Mouse (Mus musculus) heart, embryonic 12.5 days (tissue): ENCODE data around the gene Psenen. TPM values are rescaled to one million over a fixed set of nuclear protein-coding genes. Genes with fewer than 3 reads are reported as not detected.

Experiments
- ATAC-seq: fragments of 200-750 bp; cut with Nextera tagmentation; 2 replicates; pipeline ENCODE4 v1.8.0; 2017; ENCODE audit warnings: moderate TSS enrichment, moderate library complexity; ENCODE audit not compliant: insufficient number of reproducible peaks, low FRiP score
- H3K27ac ChIP-seq: fragments of 300-500 bp; sonication (generic); 2 replicates; pipeline ENCODE4 v1.5.1; 2016; ENCODE audit warnings: mild to moderate bottlenecking, moderate library complexity; ENCODE audit not compliant: poor library complexity, severe bottlenecking
- H3K27me3 ChIP-seq: fragments of 300-500 bp; sonication (generic); replicated peaks from 2 replicates; pipeline ENCODE4 v1.6.1; 2016; ENCODE audit warnings: mild to moderate bottlenecking, moderate library complexity
- H3K36me3 ChIP-seq: fragments of 300-500 bp; sonication (generic); 2 replicates; pipeline ENCODE4 v1.6.1; 2016; ENCODE audit warnings: mild to moderate bottlenecking, moderate library complexity
- H3K4me1 ChIP-seq: fragments of 300-500 bp; sonication (generic); replicated peaks from 2 replicates; pipeline ENCODE4 v1.6.1; 2016; ENCODE audit warnings: mild to moderate bottlenecking
- H3K4me2 ChIP-seq: fragments of 300-500 bp; sonication (generic); 2 replicates; pipeline ENCODE4 v1.6.1; 2016; ENCODE audit warnings: mild to moderate bottlenecking, moderate library complexity
- H3K4me3 ChIP-seq: fragments of 300-500 bp; sonication (generic); 2 replicates; pipeline ENCODE4 v1.5.1; 2016; ENCODE audit warnings: mild to moderate bottlenecking
- H3K9ac ChIP-seq: fragments of 300-500 bp; sonication (generic); 2 replicates; pipeline ENCODE4 v1.6.1; 2016; ENCODE audit warnings: mild to moderate bottlenecking, moderate library complexity
- H3K9me3 ChIP-seq: fragments of 300-500 bp; sonication (generic); replicated peaks from 2 replicates; pipeline ENCODE4 v1.6.1; 2016; ENCODE audit warnings: mild to moderate bottlenecking, moderate library complexity
- WGBS: fragments of 180-500 bp; shearing (Covaris S2); methylation state at CpG from one replicate; pipeline ENCODE4 v1.1.7; 2016; 5-methylcytosine and 5-hydroxymethylcytosine counted together
- polyA plus RNA-seq: library from polyadenylated mRNA; unstranded; fragments of >200 nt; fragmentation: Nextera tagmentation; extraction: Ambion mirVana; gene quantifications from 2 replicates; pipeline ENCODE4 v1.2.1, GENCODE M21; 2016

Gene Psenen
- polyA plus RNA-seq, 1 experiment from 2014 or later: 124 TPM

DNA sequence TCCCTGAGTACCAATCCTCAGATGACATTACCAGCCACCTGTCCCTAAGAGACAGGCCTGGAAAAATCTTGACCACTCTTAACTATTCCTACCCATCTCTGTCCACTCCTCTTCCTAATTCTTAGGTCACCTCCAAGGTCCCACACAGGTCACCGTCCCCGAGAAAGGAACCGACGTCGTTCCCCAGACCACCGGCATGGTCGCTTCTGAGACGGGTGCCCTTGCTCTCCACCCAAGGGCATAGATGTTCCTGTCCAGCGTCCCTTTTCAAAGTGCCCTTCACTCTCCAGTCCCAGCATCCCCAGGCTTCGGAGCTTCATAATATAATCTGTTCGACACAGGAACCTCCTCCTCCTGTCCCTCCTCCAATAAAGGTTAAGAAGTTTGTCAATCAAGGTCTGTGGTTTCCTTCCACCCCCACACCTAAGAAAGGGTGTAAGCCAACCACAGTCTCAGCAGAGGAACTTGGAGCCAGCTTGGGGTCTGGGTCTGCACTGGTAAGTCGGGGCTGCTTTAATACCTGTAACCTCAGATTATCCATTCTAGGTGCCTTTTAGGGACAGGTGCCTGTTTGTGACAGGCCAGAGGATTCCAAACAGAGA is 1.6 kb upstream of the Psenen start, which contains the start of gene Igflr1:
Igflr1 (plus strand) TSS at position 458 of the 602 bp plus-strand sequence.
- H3K4me3 ChIP-seq: peak within 1 kb of the TSS; percentile 68; the same call in 1 of the 2 replicates
- H3K9ac ChIP-seq: no peak within 1 kb of the TSS
- no peaks in the 10 kb centered on the region for H3K9me3 ChIP-seq
- no peak for ATAC-seq
- H3K4me2 ChIP-seq: no peak within 1 kb of the TSS
- peaks cover 53% of the 10 kb centered on the region for H3K36me3 ChIP-seq
- peaks cover 8% of the 10 kb centered on the region for H3K4me1 ChIP-seq
- H3K27ac ChIP-seq: no peak within 1 kb of the TSS
- no peaks in the 10 kb centered on the region for H3K27me3 ChIP-seq
- 91% methylated on average over 12 of the region's 12 CpGs for WGBS

DNA sequence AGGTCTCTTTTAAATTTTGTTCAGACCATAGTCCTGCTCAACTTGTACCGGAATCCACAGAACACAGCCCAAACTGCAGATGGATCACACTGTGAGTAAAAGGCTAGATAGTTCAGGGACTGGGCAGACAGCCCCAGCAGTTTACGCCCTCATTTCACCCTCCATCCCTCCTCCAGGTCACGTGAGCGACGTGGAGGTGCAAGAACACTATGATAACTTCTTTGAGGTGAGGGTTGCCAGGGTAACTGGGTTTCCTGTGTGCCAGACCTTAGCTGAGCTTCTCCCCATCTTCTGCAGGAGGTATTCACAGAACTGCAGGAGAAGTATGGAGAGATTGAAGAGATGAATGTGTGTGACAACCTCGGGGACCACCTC is 466 bp upstream of the Psenen start:
- peak overlapping the region; percentile 68 for H3K4me3 ChIP-seq
- 19% methylated on average over 6 of the region's 6 CpGs for WGBS

DNA sequence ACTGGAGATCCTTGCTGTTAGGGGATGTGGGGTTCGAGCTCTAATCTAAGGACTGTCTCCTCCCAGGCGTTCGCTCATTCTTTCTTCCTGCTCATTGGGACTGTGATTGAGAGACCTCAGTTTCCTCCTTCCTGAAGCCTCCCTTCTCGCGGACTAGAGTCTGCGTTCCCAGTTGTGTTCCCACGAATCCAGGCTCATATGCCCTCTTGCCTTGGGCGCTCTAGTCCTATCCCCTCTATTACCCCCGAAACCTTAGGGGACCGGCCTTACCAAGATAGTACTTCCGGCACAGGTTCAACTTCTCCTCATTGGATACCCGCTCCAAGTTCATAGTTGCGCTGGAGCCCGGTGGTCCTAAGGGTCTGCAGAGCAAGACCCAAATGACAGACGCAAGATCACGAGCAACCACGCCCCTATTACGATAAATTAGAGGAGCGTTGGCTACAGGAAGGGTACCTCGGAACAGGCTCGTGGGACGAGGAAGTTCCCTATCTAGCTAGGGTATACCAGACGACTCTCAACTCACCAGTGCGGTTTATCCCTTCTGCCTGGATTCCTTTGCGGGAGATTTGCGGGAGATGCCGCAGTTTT is 806 bp downstream of the Psenen start:
- Histone ChIP-seq H3K9ac (peak overlapping the region; percentile 76), H3K4me3 (peak overlapping the region; percentile 68), H3K9me3 (no peaks in the 10 kb centered on the region), H3K27me3 (no peaks in the 10 kb centered on the region), H3K27ac (peak overlapping the region; percentile 94), H3K4me2 (peak overlapping the region; percentile 84), H3K4me1 (peaks cover 20% of the 10 kb centered on the region), H3K36me3 (peaks cover 32% of the 10 kb centered on the region)
- ATAC-seq: no peak
- 2% methylated on average over 27 of the region's 27 CpGs for WGBS

More for the DNA sequence above, 466 bp upstream of the Psenen start:
- H3K9ac ChIP-seq: peak overlapping the region; percentile 77
- peaks cover 41% of the 10 kb centered on the region for H3K36me3 ChIP-seq
- ATAC-seq: no peak; the same call in 1 of the 2 replicates
- peak overlapping the region; percentile 94; the same call in 1 of the 2 replicates for H3K27ac ChIP-seq
- H3K9me3 ChIP-seq: no peaks in the 10 kb centered on the region
- no peaks in the 10 kb centered on the region for H3K27me3 ChIP-seq
- peaks cover 10% of the 10 kb centered on the region for H3K4me1 ChIP-seq
- H3K4me2 ChIP-seq: peak overlapping the region; percentile 64

DNA sequence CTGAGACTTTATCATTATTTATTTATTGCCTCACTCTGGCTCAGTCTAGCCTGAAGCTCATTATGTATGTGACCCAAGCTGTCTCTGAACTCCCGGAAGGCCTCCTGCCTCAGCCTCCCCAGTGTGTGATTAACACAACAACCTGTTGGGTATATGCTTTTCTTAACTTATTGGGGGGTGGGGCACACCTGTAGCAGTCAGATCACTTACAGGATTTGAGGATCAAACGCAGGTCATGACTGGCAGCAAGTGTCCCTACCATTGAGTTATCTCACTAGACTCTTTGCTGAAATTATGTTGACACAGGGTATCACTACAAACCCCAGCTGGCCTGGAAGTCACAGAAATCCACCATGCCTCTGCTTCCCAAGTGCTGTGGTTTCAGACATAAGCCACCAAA is 3.1 kb downstream of the Psenen start:
- no peak overlapping the region for H3K4me3 ChIP-seq
- peaks cover 34% of the 10 kb centered on the region for H3K36me3 ChIP-seq
- no peak for ATAC-seq
- H3K27ac ChIP-seq: no peak overlapping the region
- 76% methylated on average over 2 of the region's 2 CpGs for WGBS
- no peaks in the 10 kb centered on the region for H3K27me3 ChIP-seq
- H3K4me1 ChIP-seq: peaks cover 20% of the 10 kb centered on the region
- H3K9me3 ChIP-seq: no peaks in the 10 kb centered on the region
- H3K9ac ChIP-seq: no peak overlapping the region
- H3K4me2 ChIP-seq: 0 out of 2 replicates have a peak overlapping the region, but pooled peaks have one; percentile 95

DNA sequence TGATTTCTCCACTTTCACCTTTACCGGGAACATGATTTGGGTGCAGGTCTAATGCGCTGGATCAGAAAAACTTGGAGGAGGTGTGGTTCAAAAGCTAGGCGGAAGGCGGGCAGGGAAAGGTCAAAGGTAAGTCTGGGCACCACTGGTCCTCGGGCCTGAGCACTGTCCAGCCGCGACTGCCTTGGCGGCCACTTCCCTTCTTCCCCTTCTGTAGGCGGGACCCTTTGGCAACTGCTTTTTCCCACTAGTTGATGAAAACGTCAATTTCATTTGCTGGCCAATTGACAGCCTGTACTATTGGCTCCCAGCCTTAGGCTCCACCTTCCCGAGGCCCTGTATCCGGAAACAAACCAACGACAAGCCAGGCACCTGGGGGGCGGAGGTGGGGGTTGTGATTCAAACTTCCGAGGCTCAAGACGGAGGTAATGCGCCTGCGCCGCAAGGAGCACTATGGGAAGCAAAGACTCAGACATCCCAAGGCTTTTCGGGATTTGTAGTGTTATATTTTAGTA is 3.9 kb downstream of the Psenen start, which contains the start of gene Lin37:
Lin37 (minus strand) TSS at position 396 of the 512 bp plus-strand sequence.
- Histone ChIP-seq H3K27me3 (no peaks in the 10 kb centered on the region), H3K27ac (peak within 1 kb of the TSS; percentile 58), H3K36me3 (peaks cover 34% of the 10 kb centered on the region), H3K4me1 (peaks cover 20% of the 10 kb centered on the region), H3K9me3 (no peaks in the 10 kb centered on the region), H3K4me2 (peak within 1 kb of the TSS; percentile 95), H3K4me3 (peak within 1 kb of the TSS; percentile 67), H3K9ac (peak within 1 kb of the TSS; percentile 87)
- WGBS: under 1% methylated on average over 20 of the region's 20 CpGs
- ATAC-seq: peak; percentile 83

DNA sequence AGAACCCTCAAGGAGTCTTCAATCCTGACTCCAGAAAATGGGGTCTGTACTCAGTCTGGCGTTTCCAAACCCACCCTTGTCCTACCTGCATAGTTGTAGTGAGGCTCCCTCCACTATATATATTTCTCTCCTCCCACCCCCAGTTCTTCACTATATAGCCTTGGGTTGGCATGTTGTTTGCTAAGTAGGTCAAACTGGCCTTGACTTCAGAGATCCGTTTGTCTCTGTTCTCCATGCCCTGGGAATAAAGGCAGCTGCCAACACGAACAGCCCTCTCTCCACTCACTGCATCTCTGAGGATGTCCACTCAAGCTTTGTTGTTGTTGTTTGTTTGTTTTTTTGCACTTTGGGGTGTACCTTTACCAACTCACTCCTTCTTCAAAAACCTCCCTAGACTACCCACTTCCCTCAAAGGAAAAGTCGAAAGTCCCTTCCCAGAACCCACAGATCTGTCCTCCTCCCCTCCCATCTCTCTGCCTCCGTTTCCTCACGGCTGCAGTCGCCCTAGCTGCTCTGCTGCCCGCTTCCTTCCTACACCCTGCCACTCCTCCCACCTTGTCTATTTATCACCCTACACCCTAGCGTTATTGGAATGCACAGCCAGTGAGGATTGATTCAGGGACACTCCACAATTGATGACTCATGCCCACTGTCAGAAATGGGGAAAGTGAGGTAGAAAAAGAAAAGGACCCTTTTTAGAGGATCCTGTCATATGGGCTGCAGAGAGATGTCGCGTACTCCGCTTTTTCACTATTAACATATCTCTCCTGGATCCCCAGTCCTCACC is 4.6 kb downstream of the Psenen start:
- H3K9me3 ChIP-seq: no peaks in the 10 kb centered on the region
- peak overlapping the region; percentile 67 for H3K4me3 ChIP-seq
- H3K27me3 ChIP-seq: no peaks in the 10 kb centered on the region
- peaks cover 37% of the 10 kb centered on the region for H3K36me3 ChIP-seq
- H3K9ac ChIP-seq: peak overlapping the region; percentile 87
- 0 out of 2 replicates have a peak, but pooled peaks have one; percentile 10 for ATAC-seq
- WGBS: 13% methylated on average over 12 of the region's 12 CpGs
- peak overlapping the region; percentile 95 for H3K4me2 ChIP-seq
- H3K4me1 ChIP-seq: peaks cover 18% of the 10 kb centered on the region
- peak overlapping the region; percentile 45 for H3K27ac ChIP-seq

DNA sequence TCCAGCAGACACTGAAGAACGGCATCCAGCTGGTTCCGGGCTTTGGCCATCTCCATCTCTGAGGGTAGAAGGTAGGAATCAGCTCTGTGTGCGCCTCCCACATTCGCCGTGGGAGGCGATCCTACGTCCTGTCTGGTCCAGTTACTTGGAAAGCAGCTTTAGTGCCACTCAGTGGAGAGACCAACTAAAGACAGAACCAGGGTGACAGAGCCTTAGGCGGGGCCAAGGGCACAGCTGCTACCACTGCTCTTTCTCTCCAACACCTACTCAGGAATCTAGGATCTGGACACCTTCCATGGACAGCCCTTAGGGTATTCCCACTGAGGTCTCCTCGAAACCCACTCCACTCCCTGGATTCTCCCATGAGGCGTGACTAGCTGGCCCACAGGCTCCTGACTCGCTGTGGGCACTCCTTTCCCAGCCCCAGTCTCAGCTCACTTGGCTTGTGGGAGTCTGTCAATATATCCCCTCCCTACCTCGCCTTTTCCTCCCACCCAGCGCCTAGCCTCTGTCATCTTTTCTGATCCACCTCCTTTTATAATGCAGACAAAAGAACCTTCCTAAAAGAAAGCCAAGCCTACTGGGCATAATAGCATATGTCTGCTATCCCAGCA is 5.4 kb downstream of the Psenen start:
- Histone ChIP-seq H3K9ac (0 out of 2 replicates have a peak overlapping the region, but pooled peaks have one; percentile 87), H3K4me3 (peak overlapping the region; percentile 67), H3K4me1 (peaks cover 26% of the 10 kb centered on the region), H3K27ac (no peak overlapping the region), H3K27me3 (no peaks in the 10 kb centered on the region), H3K36me3 (peaks cover 37% of the 10 kb centered on the region), H3K4me2 (peak overlapping the region; percentile 95), H3K9me3 (no peaks in the 10 kb centered on the region)
- WGBS: 87% methylated on average over 13 of the region's 13 CpGs
- no peak for ATAC-seq

DNA sequence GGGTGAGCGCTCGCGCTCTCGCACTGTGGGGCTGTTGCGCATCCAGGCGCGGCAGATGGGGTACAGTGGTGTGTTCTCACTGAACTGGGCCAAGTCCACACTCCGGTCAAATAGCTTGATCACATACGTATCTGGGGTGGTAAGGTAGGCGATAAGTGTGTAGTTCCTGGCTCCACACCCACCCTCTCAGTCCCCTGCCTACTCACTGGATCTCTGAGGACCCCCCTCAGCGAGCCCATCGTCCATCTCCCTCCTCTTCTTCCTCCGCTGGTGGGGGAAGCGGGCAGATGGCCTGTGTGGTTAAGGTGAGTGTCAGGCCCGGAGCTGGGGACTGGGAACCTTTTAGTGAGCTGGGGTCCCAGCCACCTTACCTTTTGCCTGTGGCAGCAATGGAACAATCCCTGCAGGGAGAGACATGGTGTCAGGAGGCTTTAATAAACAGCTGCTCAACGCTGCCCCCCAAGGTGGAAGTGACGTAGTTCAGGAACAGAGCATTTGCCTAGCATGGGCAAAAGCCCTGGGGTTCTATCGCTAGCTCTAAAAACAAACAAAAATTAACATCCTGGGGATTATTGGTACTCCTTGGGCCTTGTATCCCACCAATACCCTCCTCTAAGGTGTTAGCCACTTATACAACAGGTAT is 6.4 kb downstream of the Psenen start:
- 92% methylated on average over 18 of the region's 18 CpGs for WGBS
- H3K27ac ChIP-seq: no peak overlapping the region
- H3K36me3 ChIP-seq: peaks cover 37% of the 10 kb centered on the region
- no peak overlapping the region for H3K4me2 ChIP-seq
- H3K4me3 ChIP-seq: no peak overlapping the region
- no peaks in the 10 kb centered on the region for H3K27me3 ChIP-seq
- H3K4me1 ChIP-seq: peaks cover 26% of the 10 kb centered on the region
- no peak for ATAC-seq
- H3K9ac ChIP-seq: no peak overlapping the region
- no peaks in the 10 kb centered on the region for H3K9me3 ChIP-seq

DNA sequence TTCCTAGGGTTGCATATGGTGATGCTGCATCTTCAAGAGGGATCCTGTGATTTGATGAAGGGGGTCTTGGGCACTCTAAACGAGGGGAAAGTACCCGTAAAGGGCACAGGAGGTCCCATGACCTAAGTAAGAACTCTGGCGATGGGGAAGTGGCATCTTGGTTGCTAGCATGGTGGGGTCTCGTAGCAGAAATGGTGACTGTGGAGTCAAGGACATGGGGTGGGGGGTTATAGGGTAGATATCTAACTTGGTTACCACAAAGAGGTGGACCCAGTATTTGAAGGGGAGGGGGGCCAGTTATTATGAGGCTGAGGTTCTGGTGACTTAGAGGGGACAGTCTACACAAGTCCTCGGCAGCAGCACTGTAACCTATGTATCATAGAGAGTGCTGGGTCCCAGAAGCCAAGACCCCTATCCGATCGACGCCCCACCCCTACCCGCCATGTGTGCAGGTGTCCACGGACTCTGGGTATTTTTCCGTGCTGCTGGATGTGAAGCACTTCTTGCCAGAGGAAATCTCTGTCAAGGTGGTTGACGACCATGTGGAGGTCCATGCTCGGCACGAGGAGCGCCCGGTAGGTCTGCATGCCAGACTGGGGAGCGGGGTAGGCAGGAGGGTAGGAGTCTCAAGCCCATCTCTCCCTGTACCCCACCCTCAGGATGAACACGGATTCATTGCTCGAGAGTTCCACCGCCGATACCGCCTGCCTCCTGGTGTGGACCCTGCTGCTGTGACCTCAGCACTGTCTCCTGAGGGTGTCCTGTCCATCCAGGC is 9.4 kb downstream of the Psenen start:
- Histone ChIP-seq H3K4me1 (peaks cover 23% of the 10 kb centered on the region), H3K27ac (no peak overlapping the region), H3K27me3 (no peaks in the 10 kb centered on the region), H3K36me3 (peaks cover 40% of the 10 kb centered on the region), H3K9me3 (no peaks in the 10 kb centered on the region), H3K4me3 (peak overlapping the region; percentile 66), H3K9ac (peak overlapping the region; percentile 76), H3K4me2 (peak overlapping the region; percentile 82)
- ATAC-seq: no peak
- 85% methylated on average over 22 of the region's 22 CpGs for WGBS
